Mouse (Mus musculus) E14TG2a.4 (cell line): ENCODE results near the gene Gm14434.
"Not testable (repeated sequence)": the region's sequence is repeated elsewhere in the genome, so short reads cannot be mapped to it uniquely, and the experiment has no call there.

ENCODE experiments used
- CTCF ChIP-seq: conservative IDR thresholded peaks from 2 replicates; pipeline ENCODE4 v1.5.1; 2014; ENCODE audit warnings: low read length
- NANOG ChIP-seq: IDR thresholded peaks from 2 replicates; pipeline ENCODE4 v1.6.1; 2014; ENCODE audit warnings: borderline replicate concordance, low read length, mixed read lengths
- POU5F1 ChIP-seq: IDR thresholded peaks from 2 replicates; pipeline ENCODE4 v1.6.1; 2014; ENCODE audit warnings: low read length, borderline replicate concordance

DNA sequence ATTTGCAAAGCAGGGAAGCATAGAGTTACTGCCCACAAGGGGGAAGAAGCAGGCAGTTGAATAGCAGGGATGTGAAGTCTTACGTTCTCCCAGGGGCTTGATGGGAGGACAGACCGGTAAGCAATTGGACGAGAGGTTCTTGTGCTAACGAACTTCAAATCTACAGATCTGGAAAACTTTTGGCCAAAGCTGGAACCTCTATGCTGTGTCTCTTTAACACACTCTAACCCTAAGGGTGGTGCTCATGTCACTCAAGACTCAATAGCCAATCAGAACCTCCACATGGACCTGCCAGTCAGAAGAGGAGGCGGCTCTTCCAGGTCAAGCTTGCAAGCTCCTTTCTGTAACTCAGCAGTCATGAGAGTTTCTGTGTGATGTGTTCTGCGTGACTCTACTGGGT is 63.3 kb downstream of the Gm14434 start, which contains the start of gene Gm14435:
- TF ChIP-seq CTCF, NANOG, POU5F1: not testable (repeated sequence)
